Mouse (Mus musculus) gastrocnemius, postnatal 14 days (tissue): ENCODE data around the gene Efna4. TPM values are rescaled to one million over a fixed set of nuclear protein-coding genes. Genes with fewer than 3 reads are reported as not detected.
A peak's percentile ranks its signal among the peaks of the same experiment; 100 is the strongest.

Source experiments
- DNase-seq: peaks from one replicate; pipeline ENCODE4 v3.0.0; 2021; ENCODE audit warnings: mixed read lengths
- intact Hi-C: fragments of 180-260 bp; cut with DNase I; formaldehyde crosslinking; loops from one replicate; pipeline ENCODE4 v1.15.1; 2025; ENCODE audit warnings: low total_unique reads
- total RNA-seq, 2 experiments: library from RNA; stranded (reverse); gene quantifications; 2 replicates each; pipeline ENCODE4 v1.2.3; 2021

Efna4 gene
- total RNA-seq, 2 experiments from 2014 or later, result 0.42 to 0.80 TPM

GRCm38 (mm10) chr3:89293247-89293918 is 44.4 kb downstream of the Efna4 start:
- no peak for DNase-seq
- intact Hi-C loops, result no loop called here

GRCm38 (mm10) chr3:89292303-89292702 is 45.5 kb downstream of the Efna4 start:
- intact Hi-C loops, result no loop called here

GRCm38 (mm10) chr3:89291874-89292273 is 46.0 kb downstream of the Efna4 start:
- DNase-seq, result no peak
- intact Hi-C loops, result no loop called here

More at GRCm38 (mm10) chr3:89292303-89292702, 45.5 kb downstream of the Efna4 start:
- DNase-seq, result no peak

- peak; percentile 28 for DNase-seq
- intact Hi-C loops, result no loop called here
Measured at GRCm38 (mm10) chr3:89288503-89288928, 49.3 kb downstream of the Efna4 start.

- intact Hi-C loops, result no loop called here
- DNase-seq, result no peak
Measured at GRCm38 (mm10) chr3:89287286-89287685, 50.5 kb downstream of the Efna4 start.

- no peak for DNase-seq
- intact Hi-C loops, result no loop called here
Measured at GRCm38 (mm10) chr3:89285526-89285925, 52.3 kb downstream of the Efna4 start.

- intact Hi-C loops, result no loop called here
- no peak for DNase-seq
Measured at GRCm38 (mm10) chr3:89284261-89284660, 53.6 kb downstream of the Efna4 start.

Other genes starting within 250 kb of the Efna4 start
- 10 to 100 TPM; 10.3 TPM for gene Rusc1, start 244.7 kb downstream of the Efna4 start, total RNA-seq
- gene Gm43738, start 236.9 kb downstream of the Efna4 start, total RNA-seq, result not detected
- gene Fdps, start 236.1 kb downstream of the Efna4 start, total RNA-seq, result 10 to 100 TPM; 24.7 to 30.7 TPM
- gene Pklr, start 201.9 kb downstream of the Efna4 start, total RNA-seq, result not detected
- gene Hcn3, start 177.8 kb downstream of the Efna4 start, total RNA-seq, result under 1 TPM; 0.41 to 0.42 TPM
- gene Clk2, start 173.2 kb downstream of the Efna4 start, total RNA-seq, result 10 to 100 TPM; 18.2 to 18.6 TPM
- gene Scamp3, start 160.6 kb downstream of the Efna4 start, total RNA-seq, result 10 to 100 TPM; 32.1 to 35.6 TPM
- 10 to 100 TPM; 10.7 to 12.6 TPM for gene Fam189b, start 154.9 kb downstream of the Efna4 start, total RNA-seq
- gene Gba, start 135.1 kb downstream of the Efna4 start, total RNA-seq, result 10 to 100 TPM; 19.5 to 20.7 TPM
- 10 to 100 TPM; 27.8 to 37.9 TPM for gene Thbs3, start 122.8 kb downstream of the Efna4 start, total RNA-seq
- gene Mtx1, start 110.9 kb downstream of the Efna4 start, total RNA-seq, result 10 to 100 TPM; 42.4 to 52.2 TPM
- gene Muc1, start 109.0 kb downstream of the Efna4 start, total RNA-seq, result under 1 TPM; 0.21 to 0.22 TPM
- 10 to 100 TPM; 74.0 to 85.6 TPM for gene Krtcap2, start 92.1 kb downstream of the Efna4 start, total RNA-seq
- under 1 TPM; 0.16 to 0.39 TPM for gene Trim46, start 91.7 kb downstream of the Efna4 start, total RNA-seq
- 10 to 100 TPM; 32.5 to 37.3 TPM for gene Dpm3, start 78.7 kb downstream of the Efna4 start, total RNA-seq
- 10 to 100 TPM; 14.2 to 14.6 TPM for gene Slc50a1, start 67.5 kb downstream of the Efna4 start, total RNA-seq
- gene Efna1, start 56.9 kb downstream of the Efna4 start, total RNA-seq, result 10 to 100 TPM; 20.7 to 22.1 TPM
- gene Efna3, start 15.1 kb downstream of the Efna4 start, total RNA-seq, result not detected
- 10 to 100 TPM; 35.0 to 40.1 TPM for gene Adam15, start 12.0 kb upstream of the Efna4 start, total RNA-seq
- not detected for gene Dcst2, start 23.9 kb upstream of the Efna4 start, total RNA-seq
- not detected for gene Dcst1, start 27.2 kb upstream of the Efna4 start, total RNA-seq
- 10 to 100 TPM; 18.4 to 24.0 TPM for gene Zbtb7b, start 56.7 kb upstream of the Efna4 start, total RNA-seq
- gene Lenep, start 64.8 kb upstream of the Efna4 start, total RNA-seq, result not detected
- gene Flad1, start 73.8 kb upstream of the Efna4 start, total RNA-seq, result 10 to 100 TPM; 30.9 to 33.4 TPM
- gene Cks1b, start 80.4 kb upstream of the Efna4 start, total RNA-seq, result 10 to 100 TPM in 1 of 2 experiments, 1 to 10 TPM in 1; 9.6 to 14.4 TPM
- 10 to 100 TPM; 35.9 to 38.8 TPM for gene Shc1, start 80.4 kb upstream of the Efna4 start, total RNA-seq
- gene Pygo2, start 92.2 kb upstream of the Efna4 start, total RNA-seq, result 10 to 100 TPM; 10.8 to 13.6 TPM
- gene Pbxip1, start 98.7 kb upstream of the Efna4 start, total RNA-seq, result 100 to 1,000 TPM; 163 to 164 TPM
- gene Pmvk, start 116.5 kb upstream of the Efna4 start, total RNA-seq, result 1 to 10 TPM; 4.6 to 6.3 TPM
- 1 to 10 TPM; 3.3 to 6.0 TPM for gene Kcnn3, start 182.1 kb upstream of the Efna4 start, total RNA-seq